Mouse (Mus musculus): ENCODE measurements around the gene Lfng. TPM values are rescaled to one million over a fixed set of nuclear protein-coding genes. Genes with fewer than 3 reads are reported as not detected.
A peak's percentile ranks its signal among the peaks of the same experiment; 100 is the strongest.

Gene Lfng
- 17.6 and 38.9 TPM in 2 replicates for total RNA-seq (2014; fragmentation: Nextera tagmentation)
- 21.3 and 22.9 TPM in 2 replicates for total RNA-seq (2017)

DNA sequence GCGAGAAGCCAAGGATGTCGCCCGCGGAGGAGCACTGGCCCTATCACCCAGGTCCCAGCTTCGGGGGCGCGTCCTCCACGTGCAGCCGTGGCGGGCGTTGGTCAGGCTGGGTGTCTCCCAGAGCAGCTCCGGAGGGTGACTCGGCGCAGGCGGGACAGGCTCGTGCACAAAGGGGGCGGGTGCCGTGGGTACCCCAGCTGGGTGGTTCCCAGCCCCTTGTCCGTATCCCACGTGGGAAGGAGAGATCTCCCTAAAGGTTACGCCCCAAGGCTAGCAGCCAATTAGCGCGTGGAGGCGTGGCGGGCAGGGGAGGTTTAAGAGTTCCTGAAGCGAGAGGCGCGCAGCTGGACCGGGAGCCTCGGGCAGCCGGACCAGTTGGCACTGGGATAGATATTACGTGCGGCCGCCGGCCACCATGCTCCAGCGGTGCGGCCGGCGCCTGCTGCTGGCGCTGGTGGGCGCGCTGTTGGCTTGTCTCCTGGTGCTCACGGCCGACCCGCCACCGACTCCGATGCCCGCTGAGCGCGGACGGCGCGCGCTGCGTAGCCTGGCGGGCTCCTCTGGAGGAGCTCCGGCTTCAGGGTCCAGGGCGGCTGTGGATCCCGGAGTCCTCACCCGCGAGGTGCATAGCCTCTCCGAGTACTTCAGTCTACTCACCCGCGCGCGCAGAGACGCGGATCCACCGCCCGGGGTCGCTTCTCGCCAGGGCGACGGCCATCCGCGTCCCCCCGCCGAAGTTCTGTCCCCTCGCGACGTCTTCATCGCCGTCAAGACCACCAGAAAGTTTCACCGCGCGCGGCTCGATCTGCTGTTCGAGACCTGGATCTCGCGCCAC lies at the start of gene Lfng:
Gene Lfng, plus strand, starts transcription at position 320 of the 835 bp plus-strand sequence.
- peak; percentile 77 for ATAC-seq (replicated peaks; ENCODE audit: low FRiP score, low TSS enrichment, poor library complexity, severe bottlenecking)

- no peak for ATAC-seq (replicated peaks; ENCODE audit: low FRiP score, low TSS enrichment, poor library complexity, severe bottlenecking)
Measured at GRCm38 (mm10) chr5:140562601-140563000, 44.5 kb upstream of the Lfng start.

GRCm38 (mm10) chr5:140564896-140565295 lies 42.2 kb upstream of the Lfng start, which contains the start of gene Grifin:
TSS of gene Grifin (minus strand) at chr5:140565071.
- no peak for ATAC-seq (replicated peaks; ENCODE audit: low FRiP score, low TSS enrichment, poor library complexity, severe bottlenecking)

- ATAC-seq (replicated peaks; ENCODE audit: low FRiP score, low TSS enrichment, poor library complexity, severe bottlenecking): no peak
Measured at GRCm38 (mm10) chr5:140565451-140565850, 41.7 kb upstream of the Lfng start.

DNA sequence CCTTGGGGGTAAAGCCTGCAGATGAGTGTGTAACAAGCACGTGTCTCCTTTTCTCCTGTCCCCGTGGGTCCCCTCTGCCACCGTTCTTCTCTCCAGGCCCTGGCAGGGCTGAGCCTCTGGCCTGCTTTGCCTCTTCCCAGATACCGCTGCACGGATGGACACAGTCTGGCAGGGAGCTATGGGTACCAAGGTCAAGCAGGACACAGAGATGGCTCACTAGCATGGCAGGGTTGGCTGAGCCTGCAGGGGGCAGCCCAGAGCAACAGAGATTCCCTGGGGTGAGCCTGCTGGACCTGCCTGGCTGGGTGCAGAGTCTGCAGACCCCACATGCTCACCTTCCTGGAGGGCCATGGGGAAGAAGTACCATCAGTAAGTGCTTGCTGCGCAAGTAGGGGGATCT lies 41.3 kb upstream of the Lfng start:
- no peak for ATAC-seq (replicated peaks; ENCODE audit: low FRiP score, low TSS enrichment, poor library complexity, severe bottlenecking)

DNA sequence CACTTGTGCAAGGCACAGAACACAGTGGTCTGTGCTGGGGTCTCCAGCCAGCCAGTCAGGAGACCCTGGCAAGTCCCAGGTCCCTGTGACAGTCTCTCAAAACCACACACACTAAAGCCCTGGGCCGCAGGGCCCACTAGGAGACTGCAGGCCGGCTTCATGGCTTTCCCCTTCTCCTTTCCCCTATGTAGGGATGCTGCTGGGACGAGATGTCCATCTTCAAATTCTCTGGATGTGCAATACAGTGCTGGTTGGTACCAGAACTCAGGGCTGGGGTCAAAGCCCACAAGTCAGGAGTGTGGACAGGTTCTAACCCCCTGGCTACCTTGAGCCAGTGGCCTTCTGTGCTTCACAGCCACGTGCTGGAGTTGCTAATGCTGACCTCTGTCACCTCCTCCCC lies 40.8 kb upstream of the Lfng start:
- ATAC-seq (replicated peaks; ENCODE audit: low FRiP score, low TSS enrichment, poor library complexity, severe bottlenecking): no peak

DNA sequence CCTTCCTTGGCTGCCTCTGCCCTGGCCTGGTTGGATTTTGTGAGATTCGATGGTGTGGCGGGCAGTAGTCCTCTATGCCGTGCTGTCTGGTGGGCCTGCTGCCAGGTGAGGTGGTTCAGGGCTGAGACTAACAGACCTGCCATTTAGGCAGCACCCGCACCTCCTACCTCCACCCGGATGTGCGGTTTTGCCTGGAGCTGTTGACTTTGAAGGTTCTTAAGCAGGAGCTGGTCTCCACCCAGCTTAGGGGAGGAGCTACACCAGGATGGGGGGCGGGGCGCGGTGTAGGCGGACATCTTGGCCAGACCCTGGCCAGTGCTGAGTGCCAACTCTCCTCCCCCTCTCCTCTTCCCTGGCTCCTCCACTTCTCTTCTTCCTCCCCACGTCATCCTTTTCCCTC lies 39.8 kb upstream of the Lfng start:
- peak; percentile 80 for ATAC-seq (replicated peaks; ENCODE audit: low FRiP score, low TSS enrichment, poor library complexity, severe bottlenecking)

GRCm38 (mm10) chr5:140567751-140568150 lies 39.4 kb upstream of the Lfng start:
- ATAC-seq (replicated peaks; ENCODE audit: low FRiP score, low TSS enrichment, poor library complexity, severe bottlenecking): 0 out of 2 replicates have a peak, but pooled peaks have one; percentile 2

DNA sequence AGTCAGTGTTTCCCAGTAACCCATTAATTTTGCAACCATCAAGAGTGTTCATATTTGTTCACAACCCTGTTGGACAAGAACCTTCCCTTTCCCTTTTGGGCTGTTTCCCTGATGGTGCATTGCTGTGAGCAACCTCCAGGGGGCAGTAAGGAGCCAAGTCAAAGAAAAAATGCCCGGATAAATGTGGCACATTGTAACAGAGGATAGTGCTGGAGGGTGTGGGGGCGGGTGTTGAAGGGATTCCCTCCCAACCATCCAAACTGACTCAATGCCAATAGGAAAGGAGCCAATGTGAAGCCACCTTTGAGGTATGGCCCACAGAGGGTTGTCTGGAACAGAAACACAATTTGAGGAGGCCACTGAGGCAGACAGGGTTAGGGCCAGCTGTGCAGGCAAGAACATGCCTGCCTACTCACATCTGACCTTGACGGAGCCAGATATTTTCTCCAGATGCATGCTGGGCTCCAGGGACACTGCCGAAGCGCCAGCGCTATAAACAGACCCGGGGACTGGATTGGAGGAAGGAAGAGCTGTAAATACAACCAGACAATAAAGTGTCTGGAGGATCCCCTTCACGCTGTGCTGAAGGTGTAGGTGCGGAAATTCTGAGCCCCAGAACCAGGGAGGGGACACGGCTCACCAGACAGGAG lies 38.7 kb upstream of the Lfng start:
- peak; percentile 28; the same call in 1 of the 2 replicates for ATAC-seq (replicated peaks; ENCODE audit: low FRiP score, low TSS enrichment, poor library complexity, severe bottlenecking)

DNA sequence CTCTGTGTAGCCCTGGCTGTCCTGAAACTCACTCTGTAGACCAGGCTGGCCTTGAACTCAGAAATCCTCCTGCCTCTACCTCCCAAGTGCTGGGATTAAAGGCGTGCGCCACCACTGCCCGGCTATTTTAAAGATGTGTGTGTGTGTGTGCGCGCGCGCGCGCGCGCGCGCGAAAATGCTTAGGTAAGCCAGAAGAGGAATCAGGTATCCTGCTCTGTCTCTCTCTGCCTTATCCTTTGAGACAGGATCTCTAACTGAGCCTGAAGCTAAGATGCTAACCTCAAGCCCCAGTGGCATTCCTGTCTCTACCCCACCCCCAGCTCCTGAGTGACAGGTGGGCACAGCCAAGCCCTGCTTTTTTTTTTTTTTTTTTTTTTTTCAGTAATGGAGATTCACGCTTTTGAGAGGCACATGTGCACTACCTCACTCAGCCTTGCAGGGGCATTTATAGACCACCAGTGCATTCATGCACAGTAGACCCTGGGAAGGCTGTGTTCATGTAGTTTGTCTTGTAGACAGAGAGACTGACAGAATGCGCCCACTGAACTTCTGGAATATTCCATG lies 38.0 kb upstream of the Lfng start:
- ATAC-seq (replicated peaks; ENCODE audit: low FRiP score, low TSS enrichment, poor library complexity, severe bottlenecking): no peak

DNA sequence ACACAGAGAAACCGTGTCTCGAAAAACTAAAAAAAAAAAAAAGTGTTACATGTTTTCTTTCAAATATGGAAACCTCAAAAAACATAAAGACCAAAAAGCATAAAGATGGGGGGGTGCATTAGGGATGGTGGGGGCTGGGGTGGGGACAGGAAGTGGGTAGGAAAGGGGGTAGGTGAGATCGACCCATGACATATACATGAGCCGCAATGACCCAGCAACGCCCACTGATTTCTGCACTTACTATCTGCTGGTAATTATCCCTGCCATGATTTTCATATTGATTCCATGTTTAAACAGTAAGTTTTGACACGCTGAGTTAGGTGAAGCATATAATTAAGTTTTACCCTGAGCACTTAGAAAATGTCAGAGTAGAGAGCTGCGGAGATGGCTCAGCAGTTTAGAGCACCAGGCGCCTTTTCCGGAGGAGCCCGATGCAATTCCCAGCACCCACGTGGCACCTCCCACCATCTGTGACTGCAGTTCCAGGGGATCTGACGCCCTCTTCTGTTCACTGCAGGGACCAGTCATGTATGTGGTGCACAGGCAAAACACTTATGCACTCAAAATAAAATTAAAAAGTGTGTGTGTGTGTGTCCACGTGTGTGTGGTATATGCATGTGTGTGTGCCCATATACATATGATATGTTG lies 36.8 kb upstream of the Lfng start:
- no peak for ATAC-seq (replicated peaks; ENCODE audit: low FRiP score, low TSS enrichment, poor library complexity, severe bottlenecking)

DNA sequence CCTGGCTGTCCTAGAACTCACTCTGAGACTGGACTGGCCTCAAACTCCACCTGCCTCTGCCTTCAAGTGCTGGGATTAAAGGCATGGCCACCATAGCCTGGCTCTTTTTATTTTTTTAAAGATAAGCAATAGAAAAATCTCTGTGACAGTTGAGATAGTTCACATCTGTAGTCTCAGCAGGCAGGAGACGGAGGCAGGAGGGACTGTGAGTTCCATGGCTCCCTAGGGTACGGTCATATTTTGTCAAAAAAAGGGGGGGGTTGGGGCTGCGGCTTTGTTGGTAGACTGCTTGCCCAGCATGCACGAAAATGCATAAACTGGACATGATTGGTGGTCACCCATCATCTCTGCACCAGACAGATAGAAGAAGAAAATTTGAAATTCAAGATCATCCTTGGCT lies 35.9 kb upstream of the Lfng start:
- no peak for ATAC-seq (replicated peaks; ENCODE audit: low FRiP score, low TSS enrichment, poor library complexity, severe bottlenecking)

- no peak for ATAC-seq (replicated peaks; ENCODE audit: low FRiP score, low TSS enrichment, poor library complexity, severe bottlenecking)
Measured at GRCm38 (mm10) chr5:140571673-140572072, 35.4 kb upstream of the Lfng start.

DNA sequence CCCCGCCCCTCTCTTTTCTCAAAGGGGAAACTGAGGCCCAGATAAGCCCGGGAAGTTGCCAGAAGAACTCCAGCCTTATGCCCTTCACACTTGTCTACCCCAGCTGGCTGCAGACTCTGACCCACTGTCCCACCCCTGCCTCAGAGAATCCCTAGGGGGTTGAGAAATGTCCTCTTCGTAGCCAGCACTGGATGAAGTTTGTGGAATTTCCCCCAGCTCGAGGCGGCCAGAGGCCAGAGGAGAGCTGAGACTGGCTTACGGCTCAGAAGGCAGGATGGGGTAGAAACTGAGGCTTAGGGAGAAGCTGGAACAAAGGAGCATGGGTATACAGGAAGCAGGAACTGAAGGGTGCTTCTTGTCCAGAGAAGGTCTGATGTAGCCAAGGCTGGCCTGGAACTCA lies 34.5 kb upstream of the Lfng start:
- ATAC-seq (replicated peaks; ENCODE audit: low FRiP score, low TSS enrichment, poor library complexity, severe bottlenecking): no peak

DNA sequence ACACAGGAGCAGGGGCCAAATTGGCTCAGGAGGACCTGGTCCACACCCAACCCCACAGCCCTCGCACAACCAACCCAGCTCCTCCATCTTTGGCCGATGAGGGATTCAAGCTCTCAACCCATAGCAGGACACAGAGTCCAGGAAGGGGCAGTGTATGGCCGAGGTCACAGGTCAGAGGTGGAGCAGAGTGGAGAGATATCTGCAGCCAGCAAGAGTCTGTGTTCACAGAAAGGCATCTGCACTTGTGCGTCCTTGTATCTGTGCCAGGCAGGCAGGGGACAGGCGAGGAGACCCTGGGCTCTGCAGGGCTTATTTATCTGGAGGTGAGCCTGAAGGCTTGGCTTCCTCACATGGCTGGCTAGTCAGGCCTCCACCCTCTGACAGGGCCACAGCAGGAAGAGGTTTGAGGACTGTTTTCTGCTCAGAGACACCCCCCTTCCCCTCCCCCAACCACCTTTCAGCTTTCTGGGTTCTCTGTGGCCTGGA lies 31.7 kb upstream of the Lfng start:
- no peak for ATAC-seq (replicated peaks; ENCODE audit: low FRiP score, low TSS enrichment, poor library complexity, severe bottlenecking)

DNA sequence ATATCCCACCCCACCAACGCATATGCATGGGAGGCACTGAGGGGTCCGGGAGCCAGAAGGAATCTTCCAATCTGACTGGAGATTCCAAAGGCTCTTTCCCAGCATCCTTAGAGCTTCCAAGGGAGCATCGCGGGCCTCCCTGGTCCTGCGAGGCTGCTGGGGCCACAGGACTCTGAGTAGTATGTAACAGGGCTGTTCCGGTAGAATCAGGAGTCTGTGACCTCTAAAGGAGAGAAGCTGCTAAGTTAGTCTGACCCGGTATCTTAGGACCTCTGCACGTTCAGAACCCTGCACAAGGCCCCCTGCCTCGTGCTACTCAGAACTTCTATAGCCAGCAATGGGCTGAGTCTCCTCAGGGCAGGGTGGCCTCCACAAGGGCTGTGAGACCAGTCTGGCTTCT lies 27.9 kb upstream of the Lfng start:
- ATAC-seq (replicated peaks; ENCODE audit: low FRiP score, low TSS enrichment, poor library complexity, severe bottlenecking): no peak

- no peak for ATAC-seq (replicated peaks; ENCODE audit: low FRiP score, low TSS enrichment, poor library complexity, severe bottlenecking)
Measured at GRCm38 (mm10) chr5:140579771-140580170, 27.3 kb upstream of the Lfng start.

DNA sequence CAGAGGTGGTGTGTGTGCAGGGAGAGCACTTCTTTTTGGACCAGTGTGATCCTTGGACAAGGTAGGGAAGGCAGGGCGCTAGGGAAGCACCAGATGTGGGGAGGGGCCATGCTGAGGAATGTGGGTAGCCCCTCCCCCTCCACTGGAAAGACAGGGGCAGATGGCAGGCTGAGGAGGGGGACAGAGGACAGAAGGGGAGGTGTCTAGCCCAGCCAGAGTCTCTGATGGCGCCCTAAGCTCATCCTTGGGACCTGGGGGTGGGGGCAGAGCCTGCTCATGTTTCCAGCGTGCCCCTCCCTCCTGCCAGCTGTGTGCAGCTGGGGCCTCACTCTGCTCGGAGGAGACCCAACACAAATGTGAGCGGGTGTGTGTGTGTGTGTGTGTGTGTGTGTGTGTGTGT lies 25.6 kb upstream of the Lfng start:
- no peak for ATAC-seq (replicated peaks; ENCODE audit: low FRiP score, low TSS enrichment, poor library complexity, severe bottlenecking)

GRCm38 (mm10) chr5:140582995-140583731 lies 24.0 kb upstream of the Lfng start:
- ATAC-seq (replicated peaks; ENCODE audit: low FRiP score, low TSS enrichment, poor library complexity, severe bottlenecking): no peak
